Mouse (Mus musculus): ENCODE results near the gene Vdac2.

DNA sequence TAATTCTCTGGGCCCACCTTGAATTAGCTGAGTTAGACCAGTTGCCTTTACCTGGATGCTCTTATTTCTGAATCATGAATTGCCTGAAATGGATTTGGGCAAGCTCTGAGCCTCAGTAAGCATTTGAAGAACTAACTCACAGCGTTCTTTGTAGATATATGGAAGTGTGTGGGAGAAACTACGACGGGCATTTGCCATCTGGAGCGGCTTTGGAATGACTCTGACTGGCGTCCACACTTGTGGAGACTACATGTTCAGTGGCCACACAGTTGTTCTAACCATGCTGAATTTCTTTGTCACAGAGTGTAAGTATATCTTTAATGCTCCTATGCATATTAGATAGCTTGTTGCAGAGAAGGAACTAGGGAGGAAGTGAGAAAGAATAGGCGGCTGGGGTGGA is 32.8 kb upstream of the Vdac2 start:
- TF ChIP-seq CTCF (IDR thresholded peaks at IDR 0.05; ENCODE audit: low read depth, low read length) (no peak), GATA1 (IDR thresholded peaks at IDR 0.05; ENCODE audit: borderline replicate concordance, low read length) (no peak), GATA2 (IDR thresholded peaks at IDR 0.05; ENCODE audit: borderline replicate concordance, low read depth, low read length) (no peak)
